In genomic region chr10:67540591-67540990, GRCm38 (mm10) we compare ENCODE assay signal across 14 mouse cellular contexts. TPM values are rescaled to one million over a fixed set of nuclear protein-coding genes. Genes with fewer than 3 reads are reported as not detected.
DNase-seq lines count a peak whose midpoint lies in the region; ATAC-seq and TF ChIP-seq lines count a peak whose summit lies in the region.
"Had no signal": no experiment of that assay in that cellular context is flagged by ENCODE, and none has a peak within 500 bp of the region (broad histone marks: within the 10 kb centered on the region; RNA-seq: fewer than 3 reads in every experiment).

No protein-coding gene starts in this region.

- H3K9me3 ChIP-seq in hindbrain, embryonic 12.5 days (replicated peaks): no peaks in the 10 kb centered on the region
- no peaks in the 10 kb centered on the region for H3K9me3 ChIP-seq in hindbrain, postnatal 0 days (ENCODE audit: low read length)
- no peaks in the 10 kb centered on the region for H3K9me3 ChIP-seq in neural tube, embryonic 13.5 days

- 0 out of 2 replicates have a peak overlapping the region, but pooled peaks have one; percentile 19 for H3K4me2 ChIP-seq in hindbrain, embryonic 12.5 days (replicated peaks)
- no peak overlapping the region for H3K4me2 ChIP-seq in hindbrain, postnatal 0 days (ENCODE audit: low read depth, low read length)
- 0 out of 2 replicates have a peak overlapping the region, but pooled peaks have one; percentile 11 for H3K4me2 ChIP-seq in neural tube, embryonic 13.5 days

- no peak overlapping the region for H3K9ac ChIP-seq in hindbrain, embryonic 12.5 days
- no peak overlapping the region for H3K9ac ChIP-seq in hindbrain, postnatal 0 days (replicated peaks; ENCODE audit: low read length)
- no peak overlapping the region for H3K9ac ChIP-seq in neural tube, embryonic 13.5 days
- H3K9ac ChIP-seq: liver, embryonic 14.5 days had no signal

- whole genome bisulfite sequencing in hindbrain, embryonic 12.5 days: 8% methylated on average over 19 of the region's 19 CpGs
- 18% methylated on average over 19 of the region's 19 CpGs for WGBS in hindbrain, postnatal 0 days
- WGBS in neural tube, embryonic 13.5 days: 14% methylated on average over 19 of the region's 19 CpGs

- H3K4me3 ChIP-seq in hindbrain, embryonic 12.5 days: peak overlapping the region; percentile 3; the same call in 1 of the 2 replicates
- no peak overlapping the region for H3K4me3 ChIP-seq in hindbrain, postnatal 0 days (ENCODE audit: low read length)
- no peak overlapping the region; the same call in 1 of the 2 replicates for H3K4me3 ChIP-seq in neural tube, embryonic 13.5 days

- H3K4me1 ChIP-seq in hindbrain, embryonic 12.5 days: peaks cover 39% of the 10 kb centered on the region
- peaks cover 17% of the 10 kb centered on the region for H3K4me1 ChIP-seq in hindbrain, postnatal 0 days (ENCODE audit: insufficient read depth, low read length)
- peaks cover 54% of the 10 kb centered on the region for H3K4me1 ChIP-seq in neural tube, embryonic 13.5 days (replicated peaks)

- DNase-seq in heart, adult 11 months: peak; percentile 85
- DNase-seq in heart, postnatal 14 days: no peak
- DNase-seq in hindbrain, postnatal 0 days (ENCODE audit: low spot score): no peak
- peak; percentile 30 for DNase-seq in retina, postnatal 1 day
- DNase-seq in retina, embryonic 14.5 days (ENCODE audit: low spot score): no peak
- DNase-seq in frontal cortex, adult 2 months (ENCODE audit: extremely low spot score in 1 of 2, low spot score in 1 of 2): no peak
- DNase-seq: cerebellum, adult 18-20 months; gastrocnemius, postnatal 36 days; lung, postnatal 36 days had no signal

- 0 out of 2 replicates have a peak, but pooled peaks cover 2% of the 10 kb centered on the region for H3K36me3 ChIP-seq in hindbrain, embryonic 12.5 days
- no peaks in the 10 kb centered on the region for H3K36me3 ChIP-seq in hindbrain, postnatal 0 days (ENCODE audit: insufficient read depth, low read length)
- H3K36me3 ChIP-seq in neural tube, embryonic 13.5 days: 0 out of 2 replicates have a peak, but pooled peaks cover 3% of the 10 kb centered on the region

- no peak for TF ChIP-seq CTCF in hindbrain, postnatal 0 days (IDR thresholded peaks at IDR 0.05; ENCODE audit: low read depth)

- intact Hi-C loops in heart, postnatal 14 days (cut with DNase I): no loop called here

- H3K27me3 ChIP-seq in hindbrain, embryonic 12.5 days: peaks cover 71% of the 10 kb centered on the region
- peaks cover 40% of the 10 kb centered on the region for H3K27me3 ChIP-seq in hindbrain, postnatal 0 days (ENCODE audit: insufficient read depth, low read length)
- H3K27me3 ChIP-seq in neural tube, embryonic 13.5 days: peaks cover 80% of the 10 kb centered on the region

- no peak for ATAC-seq in hindbrain, embryonic 12.5 days (ENCODE audit: low FRiP score)
- no peak for ATAC-seq in hindbrain, postnatal 0 days
- no peak for ATAC-seq in neural tube, embryonic 13.5 days (ENCODE audit: low read depth)
- ATAC-seq: CD4-positive, CD25-positive, alpha-beta regulatory T cell, adult 4 months; intestine, embryonic 16.5 days had no signal

- H3K27ac ChIP-seq in hindbrain, embryonic 12.5 days: no peak overlapping the region
- no peak overlapping the region for H3K27ac ChIP-seq in hindbrain, postnatal 0 days
- H3K27ac ChIP-seq in neural tube, embryonic 13.5 days (replicated peaks): no peak overlapping the region
- H3K27ac ChIP-seq: liver, embryonic 14.5 days had no signal

RNA-seq across cellular contexts. Expression of gene Egr2, which starts 5.3 kb away (rescaled TPM):
- total RNA-seq in heart, postnatal 14 days (2021): 1 to 10 TPM in 1 of 2 experiments, under 1 TPM in 1; 0.73 to 1.8 TPM
- 1.1 and 1.5 TPM in 2 replicates for polyA plus RNA-seq in hindbrain, embryonic 12.5 days (2016; fragmentation: Nextera tagmentation; extraction: Ambion mirVana)
- 0.58 and 2.4 TPM in 2 replicates for total RNA-seq in hindbrain, postnatal 0 days (2014; rRNA removed)
- 1.2 and 2.4 TPM in 2 replicates for polyA plus RNA-seq in hindbrain, postnatal 0 days (2015; fragmentation: Nextera tagmentation; extraction: Ambion mirVana)
- 1.3 and 1.4 TPM in 2 replicates for polyA plus RNA-seq in neural tube, embryonic 13.5 days (2015; fragmentation: Nextera tagmentation; extraction: Ambion mirVana)
- 4.1 and 10.9 TPM in 2 replicates for polyA plus RNA-seq in frontal cortex, adult 2 months (2012; rRNA removed)

RNA-seq across cellular contexts. Expression of gene Ado, which starts 8.2 kb away (rescaled TPM):
- total RNA-seq in heart, postnatal 14 days (2021): 10 to 100 TPM; 18.7 to 19.5 TPM
- 82.2 and 83.2 TPM in 2 replicates for polyA plus RNA-seq in hindbrain, embryonic 12.5 days (2016; fragmentation: Nextera tagmentation; extraction: Ambion mirVana)
- total RNA-seq in hindbrain, postnatal 0 days (2014; rRNA removed): 64.8 and 80.3 TPM in 2 replicates
- 70.4 and 70.6 TPM in 2 replicates for polyA plus RNA-seq in hindbrain, postnatal 0 days (2015; fragmentation: Nextera tagmentation; extraction: Ambion mirVana)
- 92.6 and 95.9 TPM in 2 replicates for polyA plus RNA-seq in neural tube, embryonic 13.5 days (2015; fragmentation: Nextera tagmentation; extraction: Ambion mirVana)
- 25.1 and 25.8 TPM in 2 replicates for polyA plus RNA-seq in frontal cortex, adult 2 months (2012; rRNA removed)

Comparison
In these comparisons a context has a peak if more than half of its experiments do, and no peak if none do; other contexts are left out.
1. DNase-seq: peak in heart, adult 11 months (single experiment) and retina, postnatal 1 day (single experiment); none in heart, postnatal 14 days (0 of 2), hindbrain, postnatal 0 days (single experiment), retina, embryonic 14.5 days (single experiment) and frontal cortex, adult 2 months (0 of 2).